Mouse (Mus musculus) retina, postnatal 1 day (tissue): ENCODE data around the gene Inafm1.
"Not testable (repeated sequence)": the region's sequence is repeated elsewhere in the genome, so short reads cannot be mapped to it uniquely, and the experiment has no call there.

Experiments
- DNase-seq: peaks from one replicate; pipeline ENCODE4 v3.0.0-alpha.2; 2012

Inafm1 gene

GRCm38 (mm10) chr7:16273081-16273765 is at the start of gene Inafm1:
Inafm1 (minus strand) TSS chr7:16273617.
- DNase-seq = peak; percentile 95

- no peak for DNase-seq
Observed at GRCm38 (mm10) chr7:16320479-16320878, 47.1 kb upstream of the Inafm1 start.

GRCm38 (mm10) chr7:16319216-16319615 is 45.8 kb upstream of the Inafm1 start:
- no peak for DNase-seq

- no peak for DNase-seq
Observed at GRCm38 (mm10) chr7:16317094-16317493, 43.7 kb upstream of the Inafm1 start.

GRCm38 (mm10) chr7:16315222-16315759 is 41.9 kb upstream of the Inafm1 start:
- DNase-seq = no peak

GRCm38 (mm10) chr7:16314221-16314775 is 40.9 kb upstream of the Inafm1 start:
- DNase-seq = no peak

- DNase-seq = peak; percentile 85
Observed at GRCm38 (mm10) chr7:16313481-16314220, 40.2 kb upstream of the Inafm1 start.

- DNase-seq = peak; percentile 82
Observed at GRCm38 (mm10) chr7:16312672-16313311, 39.4 kb upstream of the Inafm1 start.

- DNase-seq = peak; percentile 59
Observed at GRCm38 (mm10) chr7:16312011-16312671, 38.7 kb upstream of the Inafm1 start.

GRCm38 (mm10) chr7:16311453-16312004 is 38.1 kb upstream of the Inafm1 start:
- peak; percentile 45 for DNase-seq

GRCm38 (mm10) chr7:16310521-16311452 is 37.4 kb upstream of the Inafm1 start:
- peak; percentile 64 for DNase-seq

- DNase-seq = peak; percentile 81
Observed at GRCm38 (mm10) chr7:16310020-16310520, 36.7 kb upstream of the Inafm1 start.

GRCm38 (mm10) chr7:16309318-16310019 is 36.1 kb upstream of the Inafm1 start:
- DNase-seq = peak; percentile 88

GRCm38 (mm10) chr7:16308555-16309317 is 35.3 kb upstream of the Inafm1 start:
- DNase-seq = no peak

GRCm38 (mm10) chr7:16308093-16308492 is 34.7 kb upstream of the Inafm1 start, which contains the start of gene Bbc3:
Bbc3 (plus strand) TSS chr7:16308393.
- not testable (repeated sequence) for DNase-seq

GRCm38 (mm10) chr7:16307141-16307540 is 33.7 kb upstream of the Inafm1 start:
- not testable (repeated sequence) for DNase-seq

- peak; percentile 97 for DNase-seq
Observed at GRCm38 (mm10) chr7:16299419-16300035, 26.1 kb upstream of the Inafm1 start.

- DNase-seq = no peak
Observed at GRCm38 (mm10) chr7:16298927-16299326, 25.5 kb upstream of the Inafm1 start.

GRCm38 (mm10) chr7:16297616-16298015 is 24.2 kb upstream of the Inafm1 start:
- no peak for DNase-seq
